Mouse (Mus musculus): Measurements from ENCODE around the gene Alg9.
A peak's percentile ranks its signal among the peaks of the same experiment; 100 is the strongest.

Alg9 gene

DNA sequence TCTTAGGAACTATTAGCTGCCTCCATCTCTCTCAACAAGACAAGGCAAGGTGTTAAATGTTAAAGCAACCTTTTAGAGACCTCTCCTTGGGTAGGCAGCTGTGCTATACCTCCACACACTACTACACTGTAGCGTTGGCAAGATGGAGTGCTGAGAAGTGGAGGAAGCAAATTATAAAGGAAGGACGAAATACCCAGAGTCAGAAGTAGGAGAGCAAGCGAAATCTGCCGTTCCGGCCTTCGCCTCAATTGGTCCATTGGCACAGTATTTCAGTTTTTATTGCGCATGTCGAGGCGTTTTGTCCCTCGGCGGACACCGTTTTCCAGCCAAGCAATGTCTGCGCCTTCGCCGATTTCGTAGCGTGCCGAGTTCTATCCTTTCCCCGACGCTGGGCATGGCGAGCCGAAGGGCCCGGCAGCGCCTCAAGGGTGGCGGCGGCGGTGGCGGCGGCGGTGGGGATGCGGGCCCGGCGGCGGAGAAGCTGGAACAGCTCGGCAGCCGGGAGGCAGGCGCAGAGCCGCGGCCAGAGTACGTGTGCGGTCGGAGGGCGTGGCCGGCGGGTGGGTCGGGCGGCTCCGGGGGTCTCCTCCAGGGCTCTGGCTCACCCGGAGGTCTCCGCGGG, at the start of gene Alg9, which contains the start of gene 1110032A03Rik:
Gene Alg9, plus strand, starts transcription at position 29 of the 622 bp plus-strand sequence.
Gene 1110032A03Rik, minus strand, starts transcription at position 530 of the 622 bp plus-strand sequence.
- DNase-seq (ENCODE audit: low spot score in 2 of 2), result peak; percentile 74 to 86

DNA sequence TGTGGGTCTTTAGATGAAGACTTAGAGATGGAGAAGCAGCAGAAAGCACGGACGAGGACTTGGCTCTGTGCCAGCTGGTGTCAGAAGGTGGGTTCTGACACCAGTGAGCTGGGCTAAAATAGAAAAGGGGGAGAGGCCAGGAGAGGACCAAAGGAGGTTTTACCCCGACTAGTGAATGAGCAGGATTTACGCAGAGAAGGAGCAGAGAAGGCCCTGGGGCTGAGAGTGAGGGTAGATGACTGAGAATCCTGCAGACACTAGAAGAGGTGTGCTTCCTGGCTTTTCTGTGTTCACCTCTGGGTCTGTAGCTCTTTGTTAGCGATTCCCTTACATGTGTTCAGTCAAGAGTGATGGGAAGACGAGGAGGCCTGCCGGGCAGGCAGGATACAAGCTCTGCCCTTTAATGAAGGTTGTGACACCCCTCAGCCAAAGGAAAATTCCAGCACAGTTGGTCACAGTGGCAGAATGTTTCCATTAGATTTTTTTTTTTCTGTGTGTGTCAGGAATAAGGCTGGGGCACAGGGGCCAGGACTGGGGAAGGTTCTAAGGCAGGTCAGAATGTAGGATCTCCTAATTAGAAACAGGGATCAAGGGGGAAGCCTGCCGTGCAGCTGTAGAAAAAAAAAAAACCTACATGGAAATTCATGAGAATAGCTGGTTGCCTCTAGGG, 48.8 kb upstream of the Alg9 start:
- no peak for DNase-seq (ENCODE audit: low spot score in 2 of 2)

DNA sequence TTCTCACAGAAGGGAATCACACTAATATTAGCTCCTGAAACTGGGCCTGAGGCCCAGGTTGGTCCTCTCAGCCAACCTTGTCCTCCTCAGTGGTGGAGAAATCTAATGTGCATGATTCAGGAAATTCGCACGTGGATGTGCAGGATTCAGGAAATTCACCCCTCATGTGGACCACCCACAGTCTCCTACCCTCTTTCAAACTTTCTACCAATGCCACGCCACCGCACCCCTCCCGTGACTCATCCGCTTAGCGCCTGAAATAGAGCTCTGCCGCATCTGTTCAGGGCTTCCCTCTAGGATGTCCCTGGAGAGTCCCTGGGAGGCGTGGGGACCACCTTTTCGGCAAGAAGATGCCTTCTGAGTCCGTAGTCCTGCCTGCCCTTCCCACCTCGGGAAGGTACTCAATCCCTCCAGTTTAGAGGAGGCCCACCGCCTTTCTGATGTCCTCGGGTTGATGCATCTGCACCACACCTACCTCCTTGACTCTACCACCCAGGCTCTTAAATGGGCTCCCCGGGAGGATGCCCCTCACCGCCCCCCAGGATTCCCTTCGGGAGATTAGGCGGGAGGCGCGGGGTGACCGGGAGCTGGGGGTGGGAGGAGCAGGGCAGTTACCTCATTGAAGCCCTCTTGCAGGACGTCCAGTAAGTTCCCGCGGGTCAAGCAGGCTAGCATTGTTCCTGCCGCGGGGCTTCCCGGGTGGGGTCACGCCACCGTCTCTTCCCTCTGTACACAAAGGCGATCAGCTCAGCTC, 47.5 kb upstream of the Alg9 start:
- DNase-seq (ENCODE audit: low spot score in 2 of 2), result peak; percentile 41 to 55

DNA sequence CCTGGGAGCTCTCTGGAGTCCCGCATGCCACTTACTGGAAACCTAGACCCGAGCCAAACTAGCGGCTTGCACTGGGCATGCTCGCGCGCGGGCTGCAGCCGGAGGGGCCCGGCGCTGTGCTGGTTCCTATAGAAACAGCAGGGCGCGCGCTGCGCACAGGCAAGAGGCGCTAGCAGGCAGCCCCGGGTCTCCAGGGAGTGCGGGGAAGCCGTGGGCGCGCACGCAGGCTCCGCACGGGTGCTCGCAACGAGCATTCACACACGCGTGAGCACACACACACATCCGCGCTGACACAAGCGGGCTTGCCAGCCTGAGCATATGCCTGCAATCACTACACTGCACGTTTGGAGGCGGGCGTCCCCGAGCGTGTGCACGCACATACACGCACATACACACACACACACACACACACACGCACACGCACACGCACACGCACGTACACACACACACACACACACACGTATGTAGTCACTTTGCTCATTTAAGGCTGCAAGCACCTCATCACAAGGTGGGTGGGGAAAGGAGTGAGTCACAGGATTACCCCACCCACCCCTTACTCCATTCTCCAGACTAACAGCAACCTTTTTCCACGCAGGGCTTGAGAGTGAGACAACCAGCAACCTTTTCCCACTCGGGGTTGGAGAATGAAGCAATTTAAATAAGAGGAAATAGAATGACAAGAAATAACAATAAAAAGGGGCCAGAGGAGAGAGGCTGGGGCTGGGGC, 46.7 kb upstream of the Alg9 start:
- DNase-seq (ENCODE audit: low spot score in 2 of 2), result peak; percentile 87 to 88

DNA sequence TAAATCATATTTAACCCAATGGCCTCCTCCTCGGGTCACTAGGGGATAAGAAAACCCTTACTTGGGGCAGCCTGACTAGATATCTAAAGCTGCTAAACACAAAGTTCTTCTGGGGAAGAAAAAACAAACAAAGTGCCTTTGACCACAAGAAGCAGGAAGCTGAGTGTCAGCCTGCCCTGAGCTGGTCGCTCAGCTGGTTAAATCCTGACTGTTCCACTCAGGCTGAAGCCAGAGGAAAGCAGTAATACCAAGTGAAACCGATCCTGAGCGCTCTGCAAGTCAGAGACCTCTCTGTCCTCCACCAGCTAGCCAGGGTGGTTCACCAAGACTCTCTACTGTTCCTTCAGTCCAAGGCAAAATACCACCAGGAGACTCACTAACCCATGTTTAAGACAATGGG, 45.2 kb upstream of the Alg9 start:
- DNase-seq (ENCODE audit: low spot score in 2 of 2), result no peak

DNA sequence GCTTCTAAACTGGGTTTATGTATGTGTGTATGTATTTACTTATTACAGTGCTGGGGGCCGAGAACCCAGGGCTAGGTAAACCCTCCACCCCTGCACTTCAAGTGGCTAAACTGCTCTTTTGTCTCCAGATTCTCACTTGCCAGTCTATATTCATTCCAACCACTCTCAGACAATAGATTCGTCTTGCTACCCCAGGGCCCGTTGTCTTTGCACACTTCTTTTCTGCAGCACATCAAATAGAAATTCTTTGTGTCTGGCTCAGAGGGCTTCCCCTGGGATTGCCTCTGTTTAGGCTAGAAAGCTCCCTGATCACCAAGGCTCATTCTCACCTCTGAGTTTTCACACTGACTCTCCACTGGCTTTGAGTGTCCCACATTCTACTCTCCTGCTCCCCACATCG, 42.3 kb upstream of the Alg9 start:
- no peak for DNase-seq (ENCODE audit: low spot score in 2 of 2)

DNA sequence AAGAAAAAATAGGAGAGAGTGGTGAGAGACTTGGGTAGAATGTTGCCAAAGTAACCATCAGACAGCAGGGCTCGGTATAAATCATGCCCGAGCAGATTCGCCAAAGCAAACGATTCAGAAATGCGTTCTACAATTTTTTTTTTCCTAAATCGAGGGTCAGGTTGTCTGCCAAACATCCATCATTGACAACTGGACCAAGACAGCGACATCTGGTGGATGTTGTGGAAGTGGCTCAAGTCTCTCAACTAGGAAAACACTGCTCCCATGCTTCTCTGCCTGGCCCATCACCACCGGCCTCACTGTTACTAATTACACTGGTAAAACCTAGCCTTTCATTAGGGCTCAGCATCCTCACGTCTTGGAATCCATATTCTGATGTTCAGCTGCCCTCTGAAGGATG, 39.8 kb upstream of the Alg9 start:
- no peak for DNase-seq (ENCODE audit: low spot score in 2 of 2)

DNA sequence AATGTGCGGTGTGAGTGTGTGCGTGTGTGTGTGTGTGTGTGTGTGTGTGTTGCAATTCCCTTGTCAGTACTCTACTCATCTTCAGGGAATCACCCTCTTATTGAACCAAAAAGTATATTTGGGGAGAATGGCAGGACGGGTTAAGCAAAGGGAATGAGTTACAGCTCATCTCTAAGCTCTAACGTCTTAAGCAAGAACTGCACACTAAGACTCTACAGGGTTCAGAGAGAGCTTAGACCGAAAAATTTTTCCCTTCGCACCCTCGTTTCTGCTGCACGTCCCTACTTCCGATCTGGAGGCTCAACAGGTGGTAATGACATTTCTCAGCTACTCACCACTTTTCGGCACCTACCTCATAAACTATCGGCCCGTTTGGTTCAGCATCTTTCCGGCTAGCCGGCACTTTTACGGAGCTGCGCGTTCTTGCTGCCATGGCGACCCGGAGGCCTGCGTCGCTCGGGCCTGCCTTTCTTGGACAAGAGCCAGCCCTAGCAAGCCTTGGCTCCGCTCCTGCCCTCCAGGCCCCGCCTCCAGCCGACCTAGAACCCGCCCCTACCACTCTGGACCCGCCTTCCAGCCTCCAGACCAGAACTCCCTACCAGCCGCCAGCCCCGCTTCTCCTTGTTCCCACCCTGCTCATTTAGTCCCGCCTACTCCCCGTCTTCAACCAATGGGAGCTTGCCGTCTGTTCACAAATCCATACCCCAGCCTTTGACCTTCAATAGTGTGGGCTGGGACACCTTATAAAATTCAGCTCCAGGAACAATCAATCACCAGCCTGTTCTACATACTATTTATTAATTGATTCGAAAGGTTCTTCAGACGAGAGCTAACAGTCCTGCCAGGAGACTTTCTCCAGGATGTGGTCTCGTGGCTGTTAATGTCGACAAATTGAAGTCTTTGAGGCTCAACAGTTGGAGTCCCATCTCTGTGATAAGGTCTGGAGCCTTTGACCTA, 35.6 kb upstream of the Alg9 start, which contains the start of gene Dixdc1:
Gene Dixdc1, minus strand, starts transcription at position 604 of the 957 bp plus-strand sequence.
- DNase-seq (ENCODE audit: low spot score in 2 of 2), result peak; percentile 87 to 92

DNA sequence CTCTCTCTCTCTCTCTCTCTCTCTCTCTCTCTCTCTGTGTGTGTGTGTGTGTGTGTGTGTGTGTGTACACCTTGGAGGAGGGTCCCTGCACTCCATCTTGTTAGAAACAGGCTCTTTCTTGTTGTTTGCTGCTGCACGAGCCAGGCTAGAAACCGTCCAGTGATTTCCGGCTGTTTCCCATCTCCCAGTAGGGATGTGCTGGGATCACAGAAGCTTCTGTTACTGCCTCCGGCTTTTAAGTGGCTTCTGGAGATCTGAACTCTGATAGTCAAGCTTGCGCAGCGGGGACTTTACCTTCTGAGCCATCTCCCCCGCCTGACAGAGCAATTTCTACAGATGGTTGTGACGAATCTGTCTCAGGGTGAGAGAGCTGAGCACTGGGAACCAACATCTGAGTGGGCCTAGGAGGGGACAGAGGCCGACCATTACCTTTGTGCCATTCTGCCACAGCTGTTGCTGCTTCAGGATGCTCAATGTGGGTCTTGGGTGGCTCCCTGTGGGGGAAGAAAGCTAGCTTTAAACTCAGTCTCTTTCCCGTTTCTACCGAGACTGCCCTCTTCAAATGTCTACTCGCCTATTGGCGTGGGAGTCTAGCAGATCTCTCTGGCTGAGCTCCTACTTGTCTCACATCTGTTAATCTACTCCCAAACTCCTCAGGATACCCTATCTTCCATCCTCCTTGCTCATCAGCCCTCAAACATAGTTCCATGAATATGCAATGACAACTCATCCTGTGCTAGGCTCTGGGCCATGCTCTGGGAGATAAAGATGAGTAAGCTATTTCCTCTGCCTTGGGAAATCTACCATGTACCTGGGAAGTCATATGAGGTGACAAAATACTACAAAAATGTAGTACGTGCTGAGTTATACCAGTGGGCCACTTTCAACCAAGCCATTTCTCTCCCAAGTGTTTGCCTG, 33.7 kb upstream of the Alg9 start:
- no peak for DNase-seq (ENCODE audit: low spot score in 2 of 2)

DNA sequence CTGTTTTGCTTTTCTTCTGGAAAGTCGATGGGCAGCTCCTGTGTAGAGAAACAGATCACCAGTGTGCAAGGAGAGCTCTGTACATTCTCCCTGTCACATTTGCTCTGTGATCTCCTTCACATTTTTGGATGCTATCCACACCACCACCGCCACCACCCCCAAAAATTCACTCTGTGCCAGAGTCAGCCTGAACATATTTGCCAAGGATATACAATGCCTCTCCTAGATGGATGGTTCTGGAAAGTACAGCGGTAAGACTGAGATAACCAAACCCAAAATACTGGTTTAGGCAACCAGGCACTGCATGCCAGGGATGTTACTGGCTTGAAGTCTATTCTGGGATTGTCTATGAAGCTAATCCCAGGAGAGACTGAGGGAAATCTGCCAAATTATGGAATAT, 32.6 kb upstream of the Alg9 start:
- DNase-seq (ENCODE audit: low spot score in 2 of 2), result no peak

DNA sequence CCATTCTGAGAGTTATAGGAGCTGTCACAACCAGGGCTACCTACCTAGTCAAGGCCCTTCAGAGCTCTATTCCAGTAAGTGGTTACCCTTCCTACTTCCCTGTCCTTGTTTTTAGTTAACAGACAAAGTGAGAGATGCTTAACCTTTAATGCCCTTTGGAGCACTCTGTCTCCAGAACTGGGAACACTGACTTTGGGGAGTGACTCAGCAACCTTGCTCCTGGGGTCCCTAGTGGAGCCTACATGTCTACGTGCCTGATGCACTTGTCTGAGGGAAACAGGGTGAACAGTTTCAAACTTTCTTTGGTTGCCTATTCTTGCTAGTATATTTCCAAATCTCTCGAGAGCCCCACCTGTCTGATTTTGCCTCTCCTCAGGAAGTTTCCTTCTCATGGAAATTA, 32.1 kb upstream of the Alg9 start:
- no peak for DNase-seq (ENCODE audit: low spot score in 2 of 2)

DNA sequence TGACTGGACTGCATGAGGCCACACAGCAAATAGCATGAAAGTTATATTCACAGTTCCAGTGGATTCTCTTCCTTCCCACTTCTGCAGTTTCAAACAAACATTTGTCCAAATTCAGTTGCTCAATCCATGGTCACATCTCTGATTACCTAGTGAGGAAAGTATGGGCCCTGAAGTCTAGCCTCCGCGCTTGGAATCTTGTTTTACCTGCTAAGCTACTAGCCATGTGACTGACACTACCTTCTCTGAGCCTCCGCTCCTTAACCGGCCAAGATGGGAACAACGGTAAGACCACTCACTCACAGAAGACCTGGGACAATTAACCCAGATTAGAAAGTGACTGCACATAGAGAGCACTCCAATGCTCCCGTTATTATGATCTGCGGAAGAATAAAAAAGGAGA, 29.0 kb upstream of the Alg9 start:
- DNase-seq (ENCODE audit: low spot score in 2 of 2), result no peak

DNA sequence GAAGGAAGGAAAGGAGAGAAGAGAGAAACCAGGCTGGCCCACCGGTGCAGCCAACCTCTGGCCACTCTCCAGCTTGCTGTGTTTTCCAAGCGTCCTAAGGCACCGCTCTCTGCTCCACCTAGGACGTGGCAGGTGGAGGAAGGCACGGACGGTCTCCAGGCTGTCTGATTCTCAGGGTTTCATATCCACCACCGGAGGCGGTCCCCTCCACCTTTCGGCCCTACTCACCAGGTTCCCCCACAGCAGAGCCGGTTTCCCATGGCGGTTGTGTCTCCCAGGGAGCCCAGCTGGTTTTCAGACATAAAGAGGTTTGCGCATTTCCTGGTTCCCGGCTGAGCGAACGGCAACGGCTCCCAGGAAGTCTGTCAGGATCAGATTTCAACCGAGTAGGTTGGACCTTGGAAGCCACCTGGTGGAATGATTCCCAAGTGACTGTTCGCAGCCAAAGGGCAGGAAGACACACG, 28.6 kb upstream of the Alg9 start, which contains the start of gene 2310030G06Rik:
Gene 2310030G06Rik, minus strand, starts transcription at position 323 of the 464 bp plus-strand sequence.
- no peak for DNase-seq (ENCODE audit: low spot score in 2 of 2)

DNA sequence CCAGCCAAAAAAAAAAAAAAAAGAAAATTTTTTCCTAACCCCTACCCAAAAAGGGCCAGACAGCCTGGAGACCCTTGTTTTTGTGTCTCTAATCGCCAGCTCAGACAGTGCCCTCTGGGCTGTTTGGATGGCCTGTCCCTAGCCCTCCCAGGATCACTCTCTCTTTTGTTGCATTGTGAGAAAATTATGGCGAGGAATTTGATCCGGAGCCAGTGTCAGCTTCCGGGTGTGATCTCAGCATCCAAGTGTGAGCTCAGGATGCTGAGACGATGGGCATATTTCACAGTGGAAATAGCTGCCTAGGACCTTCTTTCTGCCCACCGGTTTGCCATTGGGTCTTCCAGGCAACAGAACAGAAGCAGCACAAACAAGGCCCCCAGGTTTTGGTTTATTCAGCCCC, 24.1 kb upstream of the Alg9 start:
- no peak for DNase-seq (ENCODE audit: low spot score in 2 of 2)

DNA sequence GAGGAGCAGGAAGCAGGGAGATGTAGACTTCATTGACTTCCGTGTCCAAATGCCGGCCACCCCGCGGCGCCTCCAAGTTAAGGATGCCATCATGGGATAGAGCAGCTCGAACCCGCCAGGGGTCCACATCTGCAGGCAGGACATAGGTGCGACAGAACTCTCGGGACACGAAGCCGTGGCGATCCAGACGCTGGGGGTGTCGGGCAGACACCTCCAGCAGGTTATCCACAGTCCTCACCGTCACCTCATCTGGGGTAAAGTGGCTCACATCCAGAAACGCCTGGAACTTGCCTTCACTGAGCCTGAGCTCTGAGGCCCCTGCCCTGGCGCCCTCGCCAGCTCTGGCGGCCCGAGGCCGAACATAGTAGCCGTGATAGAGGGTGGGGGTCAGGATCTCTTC, 23.5 kb upstream of the Alg9 start, which contains the start of gene Cryab:
Gene Cryab, plus strand, starts transcription at position 3 of the 400 bp plus-strand sequence.
- no peak for DNase-seq (ENCODE audit: low spot score in 2 of 2)

DNA sequence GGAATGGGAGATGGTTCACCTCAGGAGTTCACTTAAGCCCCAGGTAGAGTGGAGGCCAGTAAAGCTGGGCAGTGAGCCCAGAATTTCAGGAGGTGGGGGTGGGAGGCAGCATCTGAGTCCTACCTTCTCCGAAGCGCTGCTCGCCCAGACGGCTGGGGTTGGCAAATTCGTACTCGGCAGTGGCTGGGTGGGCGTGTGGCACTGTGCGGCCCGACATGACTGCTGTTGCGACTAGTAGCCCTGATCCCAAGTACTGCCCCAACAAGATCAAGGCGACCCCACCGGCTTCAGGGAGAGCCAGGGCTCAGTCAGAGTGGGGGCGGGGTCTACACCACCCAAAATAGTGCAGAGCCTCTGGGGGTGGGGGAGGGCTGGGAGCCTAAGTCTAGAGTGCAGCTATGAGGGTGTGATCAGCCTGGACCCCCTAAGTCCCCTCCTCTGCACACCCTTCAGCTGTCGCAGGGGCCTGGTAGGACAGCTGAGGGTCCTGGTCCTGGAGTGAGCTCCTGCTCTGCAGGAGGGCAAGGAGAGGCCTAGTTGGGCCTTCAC, 22.7 kb upstream of the Alg9 start, which contains the start of gene Hspb2:
Gene Hspb2, minus strand, starts transcription at position 301 of the 549 bp plus-strand sequence.
- DNase-seq (ENCODE audit: low spot score in 2 of 2), result no peak

DNA sequence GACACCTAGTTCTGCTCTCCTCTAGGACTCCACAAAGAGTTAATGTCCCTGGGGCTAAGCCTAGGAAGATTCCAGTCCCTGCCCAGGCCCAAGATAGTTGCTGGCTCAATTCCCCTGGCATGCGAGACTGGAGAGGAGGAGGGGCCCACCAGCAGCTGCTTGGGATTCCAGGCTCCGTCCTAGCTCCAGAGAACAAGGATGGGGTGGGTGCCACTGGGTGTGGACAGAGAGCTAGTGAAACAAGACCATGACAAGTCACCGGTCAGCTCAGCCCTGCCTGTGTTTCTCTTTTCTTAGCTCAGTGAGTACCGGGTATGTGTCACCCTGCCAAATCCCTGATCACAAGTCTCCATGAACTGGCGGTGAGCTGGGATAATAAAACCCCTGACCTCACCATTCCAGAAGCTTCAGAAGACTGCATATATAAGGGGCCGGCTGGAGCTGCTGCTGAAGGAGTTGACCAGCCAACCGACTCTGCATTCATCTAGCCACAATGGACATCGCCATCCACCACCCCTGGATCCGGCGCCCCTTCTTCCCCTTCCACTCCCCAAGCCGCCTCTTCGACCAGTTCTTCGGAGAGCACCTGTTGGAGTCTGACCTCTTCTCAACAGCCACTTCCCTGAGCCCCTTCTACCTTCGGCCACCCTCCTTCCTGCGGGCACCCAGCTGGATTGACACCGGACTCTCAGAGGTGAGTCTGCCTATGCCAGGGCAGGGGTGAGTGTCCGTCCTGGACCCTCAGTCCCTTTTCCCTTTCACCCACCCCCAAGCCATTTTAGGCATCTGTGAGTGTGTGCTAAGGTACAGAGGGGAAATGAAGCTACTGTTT, 21.8 kb upstream of the Alg9 start:
- DNase-seq (ENCODE audit: low spot score in 2 of 2), result peak; percentile 50 to 57

DNA sequence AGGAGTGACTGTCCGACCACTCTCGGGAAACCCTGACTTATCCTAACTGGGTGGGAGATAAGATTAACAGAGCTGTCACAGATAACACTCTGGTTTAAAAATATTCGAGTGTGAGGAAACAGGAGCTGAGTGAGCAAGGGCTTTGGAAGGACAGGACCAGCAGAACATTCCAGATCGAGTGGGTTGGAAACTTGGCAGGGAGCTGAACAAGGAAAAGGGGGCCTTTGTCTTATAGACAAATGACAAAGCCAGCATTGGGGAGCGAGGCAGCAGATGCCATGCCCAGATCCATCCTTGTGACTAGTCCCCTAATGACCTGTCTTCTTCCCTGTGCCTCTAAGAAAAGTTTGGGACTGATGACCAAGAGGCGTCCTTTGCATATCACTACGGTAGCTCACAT, 20.9 kb upstream of the Alg9 start:
- DNase-seq (ENCODE audit: low spot score in 2 of 2), result no peak

Measured in frontal cortex, postnatal 10 days (tissue).